Mouse (Mus musculus): ENCODE data around the gene Chchd6. TPM values are rescaled to one million over a fixed set of nuclear protein-coding genes. Genes with fewer than 3 reads are reported as not detected.

Chchd6 gene
- polyA plus RNA-seq, 1 experiment from 2014 or later, result 66.9 TPM

DNA sequence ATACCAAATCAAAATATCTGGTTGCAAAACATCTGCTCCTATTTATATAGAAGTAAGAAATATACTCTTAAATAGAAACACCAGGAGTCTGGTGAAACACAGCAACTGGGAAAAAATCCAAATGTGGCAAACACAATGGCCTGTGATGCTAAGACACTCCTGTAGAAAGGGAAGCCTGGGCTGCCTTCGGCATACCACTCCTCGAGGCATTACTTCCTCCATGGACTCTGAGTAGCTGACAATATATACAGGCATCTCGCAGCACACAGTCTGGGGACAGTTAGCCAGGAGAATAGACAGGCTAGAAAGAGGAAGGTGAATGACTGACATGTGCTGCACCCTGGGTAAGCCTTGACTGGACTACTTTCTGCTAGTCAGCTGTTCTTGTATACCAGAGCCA lies 146.7 kb downstream of the Chchd6 start:
- H3K36me3 ChIP-seq (ENCODE audit: control insufficient read depth, insufficient read depth, low read length), result no peaks in the 10 kb centered on the region
- H3K27ac ChIP-seq (replicated peaks; ENCODE audit: low read depth, low read length), result no peak overlapping the region
- no peaks in the 10 kb centered on the region for H3K4me1 ChIP-seq (ENCODE audit: control insufficient read depth, insufficient read depth, low read length)
- H3K4me2 ChIP-seq (ENCODE audit: low read depth, severe bottlenecking), result no peak overlapping the region
- H3K9me3 ChIP-seq (ENCODE audit: control insufficient read depth, low read length), result no peaks in the 10 kb centered on the region
- H3K27me3 ChIP-seq (ENCODE audit: control insufficient read depth, insufficient read depth, low read length), result no peaks in the 10 kb centered on the region
- no peak overlapping the region for H3K4me3 ChIP-seq (ENCODE audit: low read depth, low read length)
- H3K9ac ChIP-seq (ENCODE audit: low read length), result no peak overlapping the region
- ATAC-seq (ENCODE audit: insufficient number of reproducible peaks, low FRiP score, low TSS enrichment, low read depth) (no peak), DNase-seq (ENCODE audit: low spot score) (no peak)
- 86% methylated on average over 3 of the region's 3 CpGs for WGBS

- DNase-seq (ENCODE audit: low spot score) (no peak), ATAC-seq (ENCODE audit: insufficient number of reproducible peaks, low FRiP score, low TSS enrichment, low read depth) (no peak)
- Histone ChIP-seq H3K4me1 (ENCODE audit: control insufficient read depth, insufficient read depth, low read length) (no peaks in the 10 kb centered on the region), H3K4me3 (ENCODE audit: low read depth, low read length) (no peak overlapping the region), H3K4me2 (ENCODE audit: low read depth, severe bottlenecking) (no peak overlapping the region), H3K9me3 (ENCODE audit: control insufficient read depth, low read length) (no peaks in the 10 kb centered on the region), H3K36me3 (ENCODE audit: control insufficient read depth, insufficient read depth, low read length) (no peaks in the 10 kb centered on the region), H3K9ac (ENCODE audit: low read length) (no peak overlapping the region), H3K27ac (replicated peaks; ENCODE audit: low read depth, low read length) (no peak overlapping the region), H3K27me3 (ENCODE audit: control insufficient read depth, insufficient read depth, low read length) (no peaks in the 10 kb centered on the region)
- WGBS, result 95% methylated on average over 4 of the region's 4 CpGs
Observed at GRCm38 (mm10) chr6:89440671-89441070, 154.8 kb downstream of the Chchd6 start.

GRCm38 (mm10) chr6:89431920-89432482 lies 163.5 kb downstream of the Chchd6 start:
- Histone ChIP-seq H3K4me2 (ENCODE audit: low read depth, severe bottlenecking) (no peak overlapping the region), H3K36me3 (ENCODE audit: control insufficient read depth, insufficient read depth, low read length) (no peaks in the 10 kb centered on the region), H3K27ac (replicated peaks; ENCODE audit: low read depth, low read length) (no peak overlapping the region), H3K9me3 (ENCODE audit: control insufficient read depth, low read length) (no peaks in the 10 kb centered on the region), H3K9ac (ENCODE audit: low read length) (no peak overlapping the region), H3K27me3 (ENCODE audit: control insufficient read depth, insufficient read depth, low read length) (no peaks in the 10 kb centered on the region), H3K4me3 (ENCODE audit: low read depth, low read length) (no peak overlapping the region), H3K4me1 (ENCODE audit: control insufficient read depth, insufficient read depth, low read length) (no peaks in the 10 kb centered on the region)
- no peak for ATAC-seq (ENCODE audit: insufficient number of reproducible peaks, low FRiP score, low TSS enrichment, low read depth)
- no peak for DNase-seq (ENCODE audit: low spot score)
- 73% methylated on average over 2 of the region's 2 CpGs for WGBS

DNA sequence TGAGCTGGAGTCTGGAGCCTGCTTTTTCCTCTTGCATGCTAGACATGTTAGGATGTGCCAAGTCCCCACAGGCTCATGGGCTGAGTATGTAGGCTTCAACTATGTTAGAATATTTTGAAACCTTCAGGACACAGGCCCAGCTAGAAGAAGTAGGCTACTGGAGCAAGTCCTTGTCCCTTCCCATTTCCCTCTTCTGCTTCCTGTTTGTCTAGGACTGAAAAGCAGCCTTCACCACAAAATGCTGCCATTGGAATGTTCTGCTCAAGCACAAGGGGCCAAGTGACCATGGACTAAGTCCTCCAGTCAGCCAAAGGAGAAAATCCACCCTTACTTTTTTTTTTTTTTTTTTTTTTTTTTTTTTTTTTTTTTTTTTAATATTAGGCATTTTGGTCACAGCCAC lies 164.7 kb downstream of the Chchd6 start:
- ATAC-seq (ENCODE audit: insufficient number of reproducible peaks, low FRiP score, low TSS enrichment, low read depth), result no peak
- DNase-seq (ENCODE audit: low spot score), result no peak
- no peak overlapping the region for H3K27ac ChIP-seq (replicated peaks; ENCODE audit: low read depth, low read length)

DNA sequence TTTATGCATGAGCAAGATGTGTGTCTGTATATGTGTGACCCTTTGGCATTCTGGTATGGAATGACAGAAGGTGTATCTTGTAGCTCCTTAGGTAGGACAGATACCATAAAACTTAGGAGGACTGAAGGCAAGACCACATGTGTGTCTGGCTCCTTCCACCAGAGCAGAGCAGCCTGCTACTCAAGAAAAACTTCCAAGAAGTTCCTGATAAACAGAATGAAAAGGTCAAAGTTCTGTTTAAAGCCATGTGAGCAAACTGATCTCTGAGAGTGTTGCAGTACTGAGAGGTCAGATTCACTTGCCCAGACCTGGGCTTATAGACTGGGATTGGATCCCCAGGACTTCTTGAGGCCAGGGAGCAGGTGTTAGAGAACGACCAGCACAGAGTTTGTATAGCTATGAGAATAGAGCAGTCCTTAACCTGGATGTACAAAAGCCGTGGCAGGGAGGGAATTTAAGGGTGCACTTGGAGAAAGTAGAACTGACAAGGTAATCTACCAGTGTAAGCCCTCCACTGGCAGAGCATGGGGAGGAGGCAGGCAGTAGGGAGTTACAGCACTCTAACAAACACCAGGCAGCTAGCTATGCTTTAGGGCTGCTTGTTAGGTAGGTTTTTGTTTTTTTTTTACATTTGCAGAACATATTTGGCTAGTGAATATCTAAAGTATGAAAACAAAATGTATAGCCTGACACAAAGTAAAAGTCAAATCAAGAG lies 166.6 kb downstream of the Chchd6 start:
- no peaks in the 10 kb centered on the region for H3K4me1 ChIP-seq (ENCODE audit: control insufficient read depth, insufficient read depth, low read length)
- 80% methylated on average over 2 of the region's 2 CpGs for WGBS

More for the DNA sequence above, 164.7 kb downstream of the Chchd6 start:
- no peaks in the 10 kb centered on the region for H3K36me3 ChIP-seq (ENCODE audit: control insufficient read depth, insufficient read depth, low read length)
- no peak overlapping the region for H3K4me3 ChIP-seq (ENCODE audit: low read depth, low read length)
- H3K27me3 ChIP-seq (ENCODE audit: control insufficient read depth, insufficient read depth, low read length), result no peaks in the 10 kb centered on the region
- no peak overlapping the region for H3K4me2 ChIP-seq (ENCODE audit: low read depth, severe bottlenecking)
- no peaks in the 10 kb centered on the region for H3K4me1 ChIP-seq (ENCODE audit: control insufficient read depth, insufficient read depth, low read length)
- H3K9me3 ChIP-seq (ENCODE audit: control insufficient read depth, low read length), result no peaks in the 10 kb centered on the region
- no peak overlapping the region for H3K9ac ChIP-seq (ENCODE audit: low read length)

GRCm38 (mm10) chr6:89424461-89424860 lies 171.0 kb downstream of the Chchd6 start:
- no peak overlapping the region for H3K27ac ChIP-seq (replicated peaks; ENCODE audit: low read depth, low read length)
- ATAC-seq (ENCODE audit: insufficient number of reproducible peaks, low FRiP score, low TSS enrichment, low read depth), result no peak
- WGBS, result 90% methylated on average over 1 of the region's 1 CpGs
- H3K4me1 ChIP-seq (ENCODE audit: control insufficient read depth, insufficient read depth, low read length), result no peaks in the 10 kb centered on the region
- H3K9ac ChIP-seq (ENCODE audit: low read length), result no peak overlapping the region
- no peak overlapping the region for H3K4me2 ChIP-seq (ENCODE audit: low read depth, severe bottlenecking)
- no peaks in the 10 kb centered on the region for H3K27me3 ChIP-seq (ENCODE audit: control insufficient read depth, insufficient read depth, low read length)
- no peaks in the 10 kb centered on the region for H3K36me3 ChIP-seq (ENCODE audit: control insufficient read depth, insufficient read depth, low read length)
- no peak for DNase-seq (ENCODE audit: low spot score)
- no peaks in the 10 kb centered on the region for H3K9me3 ChIP-seq (ENCODE audit: control insufficient read depth, low read length)
- no peak overlapping the region for H3K4me3 ChIP-seq (ENCODE audit: low read depth, low read length)

More for the DNA sequence above, 166.6 kb downstream of the Chchd6 start:
- DNase-seq (ENCODE audit: low spot score) (no peak), ATAC-seq (ENCODE audit: insufficient number of reproducible peaks, low FRiP score, low TSS enrichment, low read depth) (no peak)
- no peak overlapping the region for H3K27ac ChIP-seq (replicated peaks; ENCODE audit: low read depth, low read length)
- no peaks in the 10 kb centered on the region for H3K9me3 ChIP-seq (ENCODE audit: control insufficient read depth, low read length)
- H3K9ac ChIP-seq (ENCODE audit: low read length), result no peak overlapping the region
- no peaks in the 10 kb centered on the region for H3K27me3 ChIP-seq (ENCODE audit: control insufficient read depth, insufficient read depth, low read length)
- no peak overlapping the region for H3K4me2 ChIP-seq (ENCODE audit: low read depth, severe bottlenecking)
- H3K4me3 ChIP-seq (ENCODE audit: low read depth, low read length), result no peak overlapping the region
- no peaks in the 10 kb centered on the region for H3K36me3 ChIP-seq (ENCODE audit: control insufficient read depth, insufficient read depth, low read length)

- Histone ChIP-seq H3K4me2 (ENCODE audit: low read depth, severe bottlenecking) (no peak overlapping the region), H3K27ac (replicated peaks; ENCODE audit: low read depth, low read length) (no peak overlapping the region), H3K27me3 (ENCODE audit: control insufficient read depth, insufficient read depth, low read length) (no peaks in the 10 kb centered on the region), H3K9me3 (ENCODE audit: control insufficient read depth, low read length) (no peaks in the 10 kb centered on the region), H3K9ac (ENCODE audit: low read length) (no peak overlapping the region), H3K4me3 (ENCODE audit: low read depth, low read length) (no peak overlapping the region), H3K4me1 (ENCODE audit: control insufficient read depth, insufficient read depth, low read length) (no peaks in the 10 kb centered on the region), H3K36me3 (ENCODE audit: control insufficient read depth, insufficient read depth, low read length) (no peaks in the 10 kb centered on the region)
- no peak for DNase-seq (ENCODE audit: low spot score)
- 91% methylated on average over 3 of the region's 3 CpGs for WGBS
- ATAC-seq (ENCODE audit: insufficient number of reproducible peaks, low FRiP score, low TSS enrichment, low read depth), result no peak
Observed at GRCm38 (mm10) chr6:89422621-89423020, 172.8 kb downstream of the Chchd6 start.

- H3K4me3 ChIP-seq (ENCODE audit: low read depth, low read length), result no peak overlapping the region
- ATAC-seq (ENCODE audit: insufficient number of reproducible peaks, low FRiP score, low TSS enrichment, low read depth) (no peak), DNase-seq (ENCODE audit: low spot score) (no peak)
- H3K4me2 ChIP-seq (ENCODE audit: low read depth, severe bottlenecking), result no peak overlapping the region
- H3K27ac ChIP-seq (replicated peaks; ENCODE audit: low read depth, low read length), result no peak overlapping the region
- H3K9ac ChIP-seq (ENCODE audit: low read length), result no peak overlapping the region
- H3K36me3 ChIP-seq (ENCODE audit: control insufficient read depth, insufficient read depth, low read length), result no peaks in the 10 kb centered on the region
- H3K9me3 ChIP-seq (ENCODE audit: control insufficient read depth, low read length), result no peaks in the 10 kb centered on the region
- H3K27me3 ChIP-seq (ENCODE audit: control insufficient read depth, insufficient read depth, low read length), result no peaks in the 10 kb centered on the region
- 89% methylated on average over 3 of the region's 3 CpGs for WGBS
- H3K4me1 ChIP-seq (ENCODE audit: control insufficient read depth, insufficient read depth, low read length), result no peaks in the 10 kb centered on the region
Observed at GRCm38 (mm10) chr6:89421922-89422321, 173.5 kb downstream of the Chchd6 start.

DNA sequence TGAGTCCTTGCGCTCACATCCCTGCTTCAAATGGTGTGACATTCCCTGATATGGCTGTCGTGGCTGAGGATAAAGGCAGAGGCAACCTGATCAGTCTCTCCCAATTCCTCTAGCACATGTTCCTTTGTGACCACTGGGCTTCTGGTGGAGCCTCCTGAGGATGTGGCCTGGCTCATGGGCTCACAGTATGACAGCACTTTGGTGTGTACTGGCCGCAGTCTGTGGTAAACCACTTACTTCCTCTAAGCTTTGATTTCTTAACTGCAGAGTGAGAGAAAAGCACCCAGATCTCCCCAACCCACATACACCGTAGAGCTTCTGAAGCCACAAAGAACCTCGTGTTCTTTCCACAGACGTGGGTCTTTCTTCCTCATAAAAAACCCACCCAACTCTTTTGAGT lies 173.9 kb downstream of the Chchd6 start:
- no peak for DNase-seq (ENCODE audit: low spot score)
- Histone ChIP-seq H3K27ac (replicated peaks; ENCODE audit: low read depth, low read length) (no peak overlapping the region), H3K4me2 (ENCODE audit: low read depth, severe bottlenecking) (no peak overlapping the region), H3K4me3 (ENCODE audit: low read depth, low read length) (no peak overlapping the region), H3K27me3 (ENCODE audit: control insufficient read depth, insufficient read depth, low read length) (no peaks in the 10 kb centered on the region), H3K9ac (ENCODE audit: low read length) (no peak overlapping the region), H3K36me3 (ENCODE audit: control insufficient read depth, insufficient read depth, low read length) (no peaks in the 10 kb centered on the region), H3K9me3 (ENCODE audit: control insufficient read depth, low read length) (no peaks in the 10 kb centered on the region), H3K4me1 (ENCODE audit: control insufficient read depth, insufficient read depth, low read length) (no peaks in the 10 kb centered on the region)
- ATAC-seq (ENCODE audit: insufficient number of reproducible peaks, low FRiP score, low TSS enrichment, low read depth), result no peak
- 87% methylated on average over 6 of the region's 6 CpGs for WGBS
